Mouse (Mus musculus) heart, embryonic 15.5 days (tissue): Measurements from ENCODE around the gene Npcd. TPM values are rescaled to one million over a fixed set of nuclear protein-coding genes. Genes with fewer than 3 reads are reported as not detected.

Source experiments
- ATAC-seq: fragments of 200-750 bp; cut with Nextera tagmentation; replicated peaks from 2 replicates; pipeline ENCODE4 v1.8.0; 2017; ENCODE audit warnings: low read depth, moderate TSS enrichment; ENCODE audit not compliant: insufficient number of reproducible peaks, insufficient read depth, low FRiP score
- H3K27ac ChIP-seq: fragments of 300-500 bp; sonication (generic); 2 replicates; pipeline ENCODE4 v1.5.1; 2015; ENCODE audit warnings: mild to moderate bottlenecking, inconsistent platforms
- H3K27me3 ChIP-seq: fragments of 300-500 bp; sonication (generic); 2 replicates; pipeline ENCODE4 v1.6.1; 2015; ENCODE audit warnings: inconsistent platforms
- H3K36me3 ChIP-seq: fragments of 300-500 bp; sonication (generic); 2 replicates; pipeline ENCODE4 v1.6.1; 2015; ENCODE audit warnings: mild to moderate bottlenecking, inconsistent platforms
- H3K4me1 ChIP-seq: fragments of 300-500 bp; sonication (generic); replicated peaks from 2 replicates; pipeline ENCODE4 v1.6.1; 2015; ENCODE audit warnings: inconsistent platforms
- H3K4me2 ChIP-seq: fragments of 300-500 bp; sonication (generic); 2 replicates; pipeline ENCODE4 v1.6.1; 2015; ENCODE audit warnings: inconsistent platforms, mild to moderate bottlenecking, moderate library complexity
- H3K4me3 ChIP-seq: fragments of 300-500 bp; sonication (generic); 2 replicates; pipeline ENCODE4 v1.5.1; 2015; ENCODE audit warnings: mild to moderate bottlenecking, inconsistent platforms
- H3K9ac ChIP-seq: fragments of 300-500 bp; sonication (generic); 2 replicates; pipeline ENCODE4 v1.6.1; 2015; ENCODE audit warnings: mild to moderate bottlenecking, inconsistent platforms
- H3K9me3 ChIP-seq: fragments of 300-500 bp; sonication (generic); replicated peaks from 2 replicates; pipeline ENCODE4 v1.6.1; 2016; ENCODE audit warnings: inconsistent platforms
- WGBS: fragments of 180-500 bp; shearing (Covaris S2); methylation state at CpG from one replicate; pipeline ENCODE4 v1.1.7; 2015; ENCODE audit warnings: mixed read lengths; 5-methylcytosine and 5-hydroxymethylcytosine counted together
- polyA plus RNA-seq: library from polyadenylated mRNA; unstranded; fragments of >200 nt; fragmentation: Nextera tagmentation; extraction: Ambion mirVana; gene quantifications from 2 replicates; pipeline ENCODE4 v1.2.1, GENCODE M21; 2015

Npcd gene
- polyA plus RNA-seq, 1 experiment from 2014 or later: not detected

- ATAC-seq: no peak
Measured at GRCm38 (mm10) chr15:79764539-79765267, 69.3 kb downstream of the Npcd start.

GRCm38 (mm10) chr15:79763601-79764246 lies 70.3 kb downstream of the Npcd start:
- peaks cover 42% of the 10 kb centered on the region for H3K4me1 ChIP-seq
- H3K4me2 ChIP-seq: no peak overlapping the region
- ATAC-seq: no peak
- no peak overlapping the region for H3K9ac ChIP-seq
- H3K9me3 ChIP-seq: no peaks in the 10 kb centered on the region
- no peak overlapping the region for H3K4me3 ChIP-seq
- 75% methylated on average over 7 of the region's 7 CpGs for WGBS
- no peak overlapping the region for H3K27ac ChIP-seq
- no peaks in the 10 kb centered on the region for H3K27me3 ChIP-seq
- 0 out of 2 replicates have a peak, but pooled peaks cover 4% of the 10 kb centered on the region for H3K36me3 ChIP-seq

More at GRCm38 (mm10) chr15:79764539-79765267, 69.3 kb downstream of the Npcd start:
- H3K9ac ChIP-seq: no peak overlapping the region
- H3K27ac ChIP-seq: no peak overlapping the region
- 0 out of 2 replicates have a peak, but pooled peaks cover 4% of the 10 kb centered on the region for H3K36me3 ChIP-seq
- no peaks in the 10 kb centered on the region for H3K9me3 ChIP-seq
- peaks cover 51% of the 10 kb centered on the region for H3K4me1 ChIP-seq
- no peak overlapping the region for H3K4me3 ChIP-seq
- H3K27me3 ChIP-seq: no peaks in the 10 kb centered on the region
- WGBS: 80% methylated on average over 11 of the region's 11 CpGs
- H3K4me2 ChIP-seq: no peak overlapping the region

- no peak overlapping the region for H3K4me3 ChIP-seq
- no peak overlapping the region for H3K4me2 ChIP-seq
- H3K36me3 ChIP-seq: 0 out of 2 replicates have a peak, but pooled peaks cover 4% of the 10 kb centered on the region
- 88% methylated on average over 9 of the region's 9 CpGs for WGBS
- H3K9ac ChIP-seq: no peak overlapping the region
- no peak overlapping the region for H3K27ac ChIP-seq
- no peaks in the 10 kb centered on the region for H3K27me3 ChIP-seq
- H3K9me3 ChIP-seq: no peaks in the 10 kb centered on the region
- ATAC-seq: no peak
- peaks cover 35% of the 10 kb centered on the region for H3K4me1 ChIP-seq
Measured at GRCm38 (mm10) chr15:79763001-79763400, 71.0 kb downstream of the Npcd start.

GRCm38 (mm10) chr15:79760956-79761355 lies 73.1 kb downstream of the Npcd start:
- ATAC-seq: no peak
- Histone ChIP-seq H3K4me1 (peaks cover 22% of the 10 kb centered on the region), H3K4me3 (no peak overlapping the region), H3K27ac (no peak overlapping the region), H3K27me3 (no peaks in the 10 kb centered on the region), H3K4me2 (no peak overlapping the region), H3K9ac (no peak overlapping the region), H3K36me3 (0 out of 2 replicates have a peak, but pooled peaks cover 4% of the 10 kb centered on the region), H3K9me3 (no peaks in the 10 kb centered on the region)
- 87% methylated on average over 6 of the region's 6 CpGs for WGBS

DNA sequence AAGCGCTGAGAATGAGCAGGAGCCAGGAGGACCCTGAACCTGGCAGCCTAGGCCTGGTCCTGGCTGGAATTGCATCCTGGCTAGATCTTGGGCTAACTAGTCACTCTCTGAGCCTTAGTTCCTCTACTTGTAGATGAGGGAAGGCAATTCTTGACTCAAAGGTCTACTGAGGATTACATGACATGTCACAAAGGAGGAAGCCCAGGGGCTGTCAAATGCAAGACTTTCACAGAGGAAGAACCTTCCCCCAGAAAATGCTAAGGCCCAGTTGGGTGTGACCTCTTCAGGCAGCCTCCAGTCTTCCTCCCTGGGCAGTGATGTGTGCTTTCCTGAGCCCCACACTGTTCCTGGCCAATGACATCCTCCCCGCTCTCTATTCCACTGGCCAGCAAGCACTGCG lies 76.9 kb downstream of the Npcd start:
- no peak overlapping the region for H3K9ac ChIP-seq
- H3K36me3 ChIP-seq: no peaks in the 10 kb centered on the region
- H3K4me3 ChIP-seq: no peak overlapping the region
- WGBS: 83% methylated on average over 3 of the region's 3 CpGs
- H3K27me3 ChIP-seq: no peaks in the 10 kb centered on the region
- no peak overlapping the region for H3K4me2 ChIP-seq
- H3K4me1 ChIP-seq: peaks cover 10% of the 10 kb centered on the region
- no peaks in the 10 kb centered on the region for H3K9me3 ChIP-seq
- no peak for ATAC-seq
- H3K27ac ChIP-seq: 0 out of 2 replicates have a peak overlapping the region, but pooled peaks have one; percentile 40

DNA sequence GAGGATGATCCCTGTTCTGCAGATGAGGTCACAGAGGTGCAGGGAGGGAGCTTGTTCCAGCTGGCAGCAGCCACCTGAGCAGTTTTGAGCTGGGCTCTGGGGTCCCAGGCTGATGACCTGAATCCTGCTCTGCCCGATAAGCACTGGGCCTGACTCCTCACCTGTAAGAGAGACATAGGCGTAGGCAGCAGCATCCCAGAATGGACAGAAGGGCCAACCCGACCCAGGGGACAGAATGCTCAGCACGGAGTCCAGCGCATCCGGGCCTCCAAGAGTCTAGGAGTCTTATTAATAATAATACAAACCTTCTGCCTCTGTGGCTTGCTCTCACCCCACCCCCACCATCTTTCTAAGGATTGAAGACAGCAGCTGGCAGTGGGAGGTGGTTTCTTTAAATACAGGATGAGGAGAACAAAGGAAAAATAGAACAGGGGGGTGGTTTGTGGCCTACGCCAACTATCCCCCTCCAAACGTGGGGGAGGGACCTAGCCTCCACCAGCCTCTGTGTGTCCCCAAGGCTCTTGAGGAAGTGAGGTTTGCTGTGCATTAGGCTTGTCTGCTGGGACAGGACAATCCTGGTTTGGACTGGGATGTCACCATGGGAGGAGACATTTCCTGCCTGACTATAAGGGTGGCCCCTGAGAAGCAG lies 77.9 kb downstream of the Npcd start:
- ATAC-seq: peak; percentile 37; the same call in 1 of the 2 replicates
- H3K27ac ChIP-seq: 0 out of 2 replicates have a peak overlapping the region, but pooled peaks have one; percentile 40

GRCm38 (mm10) chr15:79755176-79755575 lies 78.9 kb downstream of the Npcd start:
- no peak overlapping the region for H3K4me2 ChIP-seq
- no peaks in the 10 kb centered on the region for H3K27me3 ChIP-seq
- 85% methylated on average over 4 of the region's 4 CpGs for WGBS
- H3K36me3 ChIP-seq: no peaks in the 10 kb centered on the region
- H3K9ac ChIP-seq: no peak overlapping the region
- no peak overlapping the region for H3K27ac ChIP-seq
- H3K4me3 ChIP-seq: no peak overlapping the region
- no peak for ATAC-seq
- H3K4me1 ChIP-seq: peaks cover 10% of the 10 kb centered on the region
- no peaks in the 10 kb centered on the region for H3K9me3 ChIP-seq

More for the DNA sequence above, 77.9 kb downstream of the Npcd start:
- Histone ChIP-seq H3K4me2 (no peak overlapping the region), H3K27me3 (no peaks in the 10 kb centered on the region), H3K4me1 (peaks cover 10% of the 10 kb centered on the region), H3K4me3 (no peak overlapping the region), H3K9ac (no peak overlapping the region), H3K9me3 (no peaks in the 10 kb centered on the region), H3K36me3 (no peaks in the 10 kb centered on the region)
- 64% methylated on average over 8 of the region's 8 CpGs for WGBS

GRCm38 (mm10) chr15:79753873-79754272 lies 80.2 kb downstream of the Npcd start:
- no peak for ATAC-seq
- H3K36me3 ChIP-seq: no peaks in the 10 kb centered on the region
- 58% methylated on average over 4 of the region's 4 CpGs for WGBS
- no peaks in the 10 kb centered on the region for H3K27me3 ChIP-seq
- no peak overlapping the region for H3K4me3 ChIP-seq
- no peaks in the 10 kb centered on the region for H3K9me3 ChIP-seq
- H3K9ac ChIP-seq: no peak overlapping the region
- no peak overlapping the region for H3K27ac ChIP-seq
- H3K4me2 ChIP-seq: no peak overlapping the region
- H3K4me1 ChIP-seq: peaks cover 10% of the 10 kb centered on the region

DNA sequence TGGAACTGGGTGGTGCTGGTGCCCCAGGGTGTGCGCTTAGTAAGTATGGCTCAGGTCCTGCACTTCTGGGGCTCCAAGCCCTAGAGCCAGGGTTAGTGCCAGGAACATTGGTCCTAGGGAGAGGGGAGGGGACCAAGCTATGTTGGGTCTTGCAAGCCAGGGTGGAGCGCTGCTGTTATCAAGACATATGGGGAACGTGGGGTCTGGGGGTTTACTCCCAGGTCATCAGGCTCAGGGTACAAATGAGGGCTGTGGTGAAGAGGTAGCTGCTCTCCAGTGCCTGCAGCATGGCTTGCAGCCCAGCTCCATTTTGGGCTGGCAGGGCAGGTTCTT lies 80.7 kb downstream of the Npcd start:
- H3K4me3 ChIP-seq: no peak overlapping the region
- no peak for ATAC-seq
- 91% methylated on average over 3 of the region's 3 CpGs for WGBS
- H3K9ac ChIP-seq: no peak overlapping the region
- H3K4me2 ChIP-seq: no peak overlapping the region
- H3K9me3 ChIP-seq: no peaks in the 10 kb centered on the region
- H3K27ac ChIP-seq: no peak overlapping the region
- peaks cover 10% of the 10 kb centered on the region for H3K4me1 ChIP-seq
- no peaks in the 10 kb centered on the region for H3K36me3 ChIP-seq
- no peaks in the 10 kb centered on the region for H3K27me3 ChIP-seq

DNA sequence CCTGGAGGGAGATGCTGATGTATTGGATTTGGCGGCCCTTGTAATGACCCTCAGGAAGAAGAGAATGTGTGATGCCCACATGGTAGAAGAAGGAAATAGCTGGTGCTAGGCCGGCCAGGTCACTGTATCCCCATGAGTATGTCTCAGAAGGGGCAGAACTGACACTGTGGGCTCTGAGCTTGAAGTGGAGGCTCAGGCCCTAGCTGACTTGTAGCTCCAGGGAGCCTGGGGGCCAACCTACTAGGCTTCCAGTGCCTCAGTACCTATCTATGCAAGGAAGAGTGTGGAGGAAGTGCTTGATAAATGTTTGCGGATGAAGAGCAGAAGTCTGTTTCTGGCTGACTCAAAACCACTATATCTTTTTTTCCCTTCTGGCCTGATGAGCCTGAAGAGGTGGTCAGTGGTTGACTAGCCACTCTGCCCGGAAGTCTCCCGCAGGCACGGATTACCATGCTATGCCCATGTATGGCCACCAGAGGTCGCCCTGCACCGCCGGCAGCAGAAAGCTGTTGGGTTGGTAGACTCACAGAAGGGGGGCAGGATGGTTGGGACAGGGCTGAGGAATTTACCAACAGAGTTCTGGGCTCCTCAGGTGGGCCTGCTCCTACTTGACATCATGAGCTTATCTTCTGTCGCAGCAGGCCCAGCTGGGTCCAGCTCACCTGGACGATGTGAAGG lies 81.2 kb downstream of the Npcd start:
- Histone ChIP-seq H3K36me3 (no peaks in the 10 kb centered on the region), H3K9ac (no peak overlapping the region), H3K27ac (no peak overlapping the region), H3K4me2 (no peak overlapping the region), H3K4me1 (peaks cover 10% of the 10 kb centered on the region), H3K27me3 (no peaks in the 10 kb centered on the region), H3K9me3 (no peaks in the 10 kb centered on the region), H3K4me3 (no peak overlapping the region)
- ATAC-seq: no peak
- 17% methylated on average over 11 of the region's 11 CpGs for WGBS

DNA sequence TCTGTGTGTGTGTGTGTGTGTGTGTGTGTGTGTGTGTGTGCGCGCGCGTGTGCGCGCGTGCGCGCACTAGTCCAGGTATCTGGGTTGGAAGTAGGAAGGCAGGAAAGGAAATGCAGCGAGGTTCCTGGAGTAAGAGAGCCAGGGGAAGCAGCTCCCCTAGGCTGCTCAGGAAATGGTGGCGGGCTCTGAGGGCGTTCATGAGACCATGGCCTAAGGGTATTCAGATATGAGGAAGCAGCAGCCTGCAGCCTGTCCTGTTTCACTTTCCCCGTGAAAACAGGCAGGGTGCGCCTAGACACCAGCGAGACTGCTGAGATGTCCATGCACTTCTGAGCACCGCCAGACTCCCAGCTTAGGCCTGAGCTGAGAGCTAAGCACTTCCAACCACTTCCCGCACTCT lies 82.3 kb downstream of the Npcd start:
- Histone ChIP-seq H3K4me3 (no peak overlapping the region), H3K36me3 (no peaks in the 10 kb centered on the region), H3K4me1 (peaks cover 8% of the 10 kb centered on the region), H3K9ac (no peak overlapping the region), H3K9me3 (no peaks in the 10 kb centered on the region), H3K27me3 (no peaks in the 10 kb centered on the region), H3K27ac (no peak overlapping the region), H3K4me2 (no peak overlapping the region)
- no peak for ATAC-seq
- WGBS: 79% methylated on average over 17 of the region's 17 CpGs
